Mouse (Mus musculus) NIH3T3 (cell line): ENCODE results near the gene Fam169b.
A peak's percentile ranks its signal among the peaks of the same experiment; 100 is the strongest.

Experiments used
- DNase-seq: peaks from one replicate; pipeline ENCODE4 v3.0.0-alpha.2; 2012; ENCODE audit warnings: low read depth

Fam169b gene

GRCm38 (mm10) chr7:68273515-68273914 is at the start of gene Fam169b:
Gene Fam169b, plus strand, starts transcription at chr7:68273839.
- no peak for DNase-seq

GRCm38 (mm10) chr7:68224006-68224405 is 49.6 kb upstream of the Fam169b start:
- no peak for DNase-seq

GRCm38 (mm10) chr7:68225427-68226054 is 48.1 kb upstream of the Fam169b start:
- DNase-seq: no peak

GRCm38 (mm10) chr7:68227021-68227420 is 46.6 kb upstream of the Fam169b start:
- no peak for DNase-seq

GRCm38 (mm10) chr7:68227621-68228020 is 46.0 kb upstream of the Fam169b start:
- DNase-seq: no peak

GRCm38 (mm10) chr7:68228491-68228890 is 45.1 kb upstream of the Fam169b start:
- DNase-seq: no peak

GRCm38 (mm10) chr7:68230831-68231230 is 42.8 kb upstream of the Fam169b start:
- DNase-seq: no peak

- no peak for DNase-seq
Observed at GRCm38 (mm10) chr7:68232521-68232920, 41.1 kb upstream of the Fam169b start.

GRCm38 (mm10) chr7:68233619-68234223 is 39.9 kb upstream of the Fam169b start:
- DNase-seq: peak; percentile 20

GRCm38 (mm10) chr7:68236817-68237216 is 36.8 kb upstream of the Fam169b start:
- DNase-seq: peak; percentile 59

GRCm38 (mm10) chr7:68239220-68239827 is 34.3 kb upstream of the Fam169b start:
- no peak for DNase-seq

GRCm38 (mm10) chr7:68241205-68241604 is 32.4 kb upstream of the Fam169b start:
- no peak for DNase-seq

- DNase-seq: no peak
Observed at GRCm38 (mm10) chr7:68245681-68246080, 28.0 kb upstream of the Fam169b start.

- no peak for DNase-seq
Observed at GRCm38 (mm10) chr7:68246249-68246648, 27.4 kb upstream of the Fam169b start.

GRCm38 (mm10) chr7:68250411-68250810 is 23.2 kb upstream of the Fam169b start:
- DNase-seq: no peak

- no peak for DNase-seq
Observed at GRCm38 (mm10) chr7:68250902-68251301, 22.7 kb upstream of the Fam169b start.

GRCm38 (mm10) chr7:68257767-68258166 is 15.9 kb upstream of the Fam169b start:
- DNase-seq: no peak

GRCm38 (mm10) chr7:68258326-68259150 is 15.1 kb upstream of the Fam169b start:
- no peak for DNase-seq

GRCm38 (mm10) chr7:68259523-68260081 is 14.0 kb upstream of the Fam169b start:
- DNase-seq: no peak

GRCm38 (mm10) chr7:68262612-68263200 is 10.9 kb upstream of the Fam169b start:
- peak; percentile 91 for DNase-seq

GRCm38 (mm10) chr7:68263346-68264027 is 10.2 kb upstream of the Fam169b start:
- no peak for DNase-seq
